Mouse (Mus musculus) fat pad, adult 2 months (tissue): ENCODE data around the gene Aamp.

Source experiments
- DNase-seq: peaks from one replicate; pipeline ENCODE4 v3.0.0-alpha.2; 2011; ENCODE audit warnings: low read depth, low spot score; ENCODE audit errors: extremely low read depth

Aamp gene

DNA sequence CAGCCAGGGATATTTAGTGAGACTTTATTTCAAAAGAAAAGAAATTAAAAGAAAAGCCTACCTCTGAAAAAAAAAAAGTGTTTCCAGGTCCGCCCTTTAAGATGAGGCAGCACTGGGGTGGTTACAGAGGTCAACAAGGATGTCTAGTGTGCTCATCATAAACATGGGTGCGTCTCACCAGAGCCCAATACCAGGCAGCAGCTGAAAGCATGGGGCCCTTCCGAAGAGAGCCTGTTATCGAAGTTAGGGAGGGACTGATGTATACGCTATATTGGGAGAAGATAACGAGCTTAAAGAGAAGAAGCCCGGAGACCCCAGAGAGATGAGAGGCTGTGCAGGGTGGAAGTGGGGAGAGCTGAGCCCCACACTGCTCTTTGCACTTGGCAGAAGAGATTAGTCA lies 45.4 kb downstream of the Aamp start:
- no peak for DNase-seq

DNA sequence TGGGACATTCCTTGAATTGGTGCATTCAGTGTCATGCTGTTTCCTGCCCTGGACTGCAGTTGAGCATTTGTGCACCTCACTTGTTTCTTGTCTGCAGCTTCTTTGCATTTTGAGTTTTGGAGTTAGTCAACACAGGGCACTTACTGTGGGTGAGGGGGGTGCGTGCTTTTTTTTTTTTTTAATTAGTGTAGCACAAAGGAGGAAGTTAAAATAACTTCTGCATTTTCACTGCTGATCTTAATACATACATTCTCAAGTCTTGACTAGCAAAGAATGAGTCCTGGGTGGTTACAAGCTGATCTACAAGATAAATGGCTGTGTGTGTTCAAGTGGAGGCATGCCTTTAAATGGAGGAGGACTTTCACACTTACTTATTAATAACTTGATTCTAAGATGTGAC lies 46.4 kb downstream of the Aamp start:
- peak; percentile 50 for DNase-seq

DNA sequence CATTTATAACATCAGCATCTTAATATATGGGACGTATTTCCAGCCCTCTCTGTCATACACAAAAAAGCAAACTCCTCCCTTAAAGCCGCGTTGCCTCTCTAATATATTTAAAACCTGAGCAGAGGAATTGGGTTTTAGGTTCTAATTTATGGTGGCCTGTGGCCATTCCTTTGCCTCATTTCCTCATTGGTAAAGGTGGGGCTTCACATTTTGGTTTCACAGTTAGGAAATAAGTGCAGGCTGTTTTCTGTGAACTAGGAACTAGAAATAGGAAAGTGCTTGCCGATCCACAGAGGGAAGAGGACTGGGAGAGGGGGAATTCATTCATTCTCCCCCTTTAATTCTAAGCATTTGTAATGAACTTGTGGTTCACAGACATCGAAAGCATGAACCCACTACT lies 46.9 kb downstream of the Aamp start:
- DNase-seq = no peak

DNA sequence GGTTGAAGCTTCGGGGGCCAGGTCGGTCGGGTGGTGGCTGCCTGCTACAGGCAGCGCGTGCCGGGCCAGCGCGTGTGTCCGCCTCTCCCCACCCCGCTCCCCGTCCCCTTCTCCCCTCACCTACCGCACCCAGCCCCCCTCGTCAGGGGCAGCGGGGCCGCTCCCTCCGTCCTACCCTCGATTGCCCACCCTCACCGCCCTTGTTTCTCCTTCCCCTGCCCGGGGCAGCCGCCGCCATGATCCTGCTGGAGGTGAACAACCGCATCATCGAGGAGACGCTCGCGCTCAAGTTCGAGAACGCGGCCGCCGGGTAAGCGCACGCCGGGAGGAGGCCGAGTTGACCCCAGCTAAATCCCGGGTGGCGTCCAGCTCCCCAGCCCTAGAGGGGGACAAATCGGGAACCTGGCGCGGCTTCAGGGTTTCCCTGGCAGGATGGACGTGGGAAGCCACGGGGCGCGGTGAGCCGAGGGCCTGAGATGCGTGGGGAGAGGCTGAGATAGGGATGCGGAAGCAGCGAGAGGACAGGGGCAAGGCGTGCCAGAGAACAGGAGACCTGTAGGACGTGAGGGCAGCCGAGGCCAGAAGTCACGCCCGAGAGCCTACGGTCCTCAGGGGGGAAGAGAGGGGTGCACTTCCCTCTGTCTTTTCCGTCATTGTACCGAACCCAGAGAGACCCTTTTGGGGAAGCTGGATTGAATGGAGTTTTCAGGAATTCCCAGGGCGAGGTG lies 47.8 kb downstream of the Aamp start:
- DNase-seq = no peak

DNA sequence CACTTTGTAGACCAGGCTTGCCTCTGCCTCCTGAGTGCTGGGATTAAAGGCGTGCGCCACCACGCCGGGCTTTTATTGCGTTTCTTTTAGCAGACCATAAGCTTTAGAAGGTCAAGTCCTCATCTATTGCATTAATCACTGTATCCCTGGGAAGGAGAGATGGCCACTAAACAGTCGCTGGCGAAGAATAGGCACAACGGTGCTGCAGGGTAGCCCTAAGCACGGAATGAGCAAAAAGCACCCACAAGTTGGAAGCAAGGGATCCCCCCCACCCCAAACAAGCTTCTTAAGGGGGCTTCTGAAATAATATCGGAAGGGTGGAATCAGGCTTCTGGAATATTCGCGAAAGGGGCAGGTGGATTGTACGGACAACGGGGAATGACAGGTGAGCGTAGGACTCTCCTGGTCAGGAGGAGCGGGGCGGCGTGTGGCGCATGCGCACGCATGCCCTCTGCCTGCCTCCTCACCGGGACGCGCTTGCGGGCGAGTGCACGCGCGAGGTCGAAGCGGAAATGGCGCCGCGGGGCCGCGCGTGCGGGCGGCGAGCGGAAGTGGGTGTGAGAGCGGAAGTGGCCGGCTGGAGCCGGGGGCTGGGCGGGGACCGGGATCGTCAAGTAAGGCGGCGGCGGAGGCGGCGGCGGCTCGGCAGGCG lies 48.5 kb downstream of the Aamp start, which contains the start of gene Arpc2:
Arpc2 (plus strand) TSS at position 147 of the 652 bp plus-strand sequence.
- DNase-seq = peak; percentile 46

DNA sequence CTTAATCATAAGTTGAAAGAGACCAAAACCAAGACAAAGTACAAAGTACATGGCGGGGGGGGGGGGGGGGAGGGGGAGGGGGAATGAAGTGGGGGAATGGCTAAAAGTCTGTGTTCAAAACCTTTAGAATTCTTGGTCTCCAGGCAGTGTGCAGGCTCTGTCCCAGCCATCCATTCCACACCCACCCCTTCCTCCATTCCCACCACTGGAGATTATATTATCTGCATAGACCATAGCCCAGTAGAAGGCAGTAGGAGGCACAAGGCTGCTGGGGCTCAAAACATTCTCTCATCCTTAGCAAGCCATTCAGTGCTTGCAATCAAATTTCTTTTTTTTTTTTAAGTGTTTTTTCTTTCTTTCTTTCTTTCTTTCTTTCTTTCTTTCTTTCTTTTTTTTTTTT lies 53.5 kb downstream of the Aamp start:
- no peak for DNase-seq

DNA sequence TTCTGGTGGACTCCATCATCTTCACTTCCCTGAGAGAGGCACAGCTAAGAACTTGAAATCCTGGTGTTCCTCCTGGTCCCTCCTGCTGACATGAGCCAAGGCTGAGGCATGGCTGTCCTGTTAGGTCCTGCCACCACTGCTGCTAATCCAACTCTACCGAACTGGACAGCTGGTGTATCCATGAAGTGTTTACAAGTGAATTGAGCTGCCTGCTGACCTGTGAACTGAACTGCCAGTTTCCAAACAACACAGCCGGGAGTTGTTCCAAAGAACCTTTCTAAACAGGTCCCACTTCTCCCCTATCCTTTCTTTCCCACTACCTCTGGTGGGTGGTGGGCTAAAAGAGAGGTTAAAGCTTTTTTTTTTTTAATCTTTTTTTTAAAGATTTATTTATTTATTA lies 54.6 kb downstream of the Aamp start:
- DNase-seq = no peak
